Mouse (Mus musculus): ENCODE measurements around the gene C2cd5.

GRCm38 (mm10) chr6:143066859-143067258, 33.1 kb downstream of the C2cd5 start:
- TF ChIP-seq POLR2A (IDR thresholded peaks at IDR 0.05; ENCODE audit: low read depth, low read length) (no peak), CTCF (IDR thresholded peaks at IDR 0.05; ENCODE audit: extremely low read depth, insufficient read depth, insufficient read length, insufficient replicate concordance) (no peak)

All from spleen, adult 2 months (tissue).